Mouse (Mus musculus) inflammation-experienced regulatory T-cells, adult 6 months (primary cell): ENCODE measurements around the gene Ss18l2. TPM values are rescaled to one million over a fixed set of nuclear protein-coding genes. Genes with fewer than 3 reads are reported as not detected.

Experiments used
- ATAC-seq: one replicate; pipeline ENCODE4 v1.8.0; 2017
- polyA plus RNA-seq, 3 experiments: library from polyadenylated mRNA; unstranded; fragments of 100-300 nt; shearing (Covaris generic); gene quantifications; one replicate each; pipeline ENCODE4 v1.2.1; 2017

Gene Ss18l2
- polyA plus RNA-seq, 3 experiments from 2014 or later, result 45.5 to 68.0 (median 63.4) TPM

DNA sequence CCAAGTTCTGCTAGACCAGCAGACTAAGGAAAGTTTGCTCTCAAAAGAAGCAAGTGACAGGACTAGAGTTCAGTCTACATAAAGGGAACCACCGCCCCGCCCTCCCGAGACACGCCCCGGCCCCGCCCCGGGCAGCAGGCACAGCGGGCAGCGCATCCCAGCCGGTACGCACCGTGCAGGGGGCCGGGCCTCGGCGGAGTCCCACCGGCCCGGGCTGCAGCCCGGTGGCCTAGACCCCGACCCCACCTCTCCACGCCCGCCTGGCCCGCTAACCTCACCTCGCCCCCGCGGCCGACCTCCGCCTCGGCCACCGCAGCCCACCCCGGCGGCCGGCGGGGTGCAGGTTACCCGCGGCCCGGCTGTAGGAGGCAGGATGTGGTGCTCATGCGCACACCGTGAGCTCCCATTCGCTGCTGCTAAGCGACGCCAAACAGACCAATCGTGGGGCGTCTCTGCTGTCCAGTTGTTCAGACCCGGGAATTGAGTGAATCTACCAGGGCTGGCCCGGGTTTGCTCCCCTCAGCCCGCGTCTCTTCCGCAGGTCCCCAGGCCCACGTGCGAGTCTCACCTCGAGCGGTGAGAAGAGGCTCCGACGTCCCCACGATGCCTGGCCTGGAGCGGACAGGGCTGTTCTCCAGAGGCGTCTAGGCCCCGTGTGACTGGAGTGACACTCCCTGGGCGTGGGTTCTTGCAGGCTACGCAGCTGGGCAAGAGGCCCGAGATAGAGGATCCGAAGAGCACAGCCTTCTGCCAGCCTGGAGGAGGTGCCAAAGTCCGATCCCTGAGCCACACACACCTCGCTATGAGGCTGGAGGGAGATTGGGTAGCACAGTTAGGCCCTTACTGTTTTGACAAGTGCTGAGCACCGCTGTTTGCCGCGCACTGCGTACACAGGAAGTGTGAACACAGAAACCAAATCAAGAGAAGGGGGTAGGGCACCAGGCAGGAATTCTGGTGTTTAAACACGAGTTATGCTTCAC, 5.2 kb upstream of the Ss18l2 start, which contains the start of gene Sec22c:
Gene Sec22c (minus strand): TSS at position 845 of the 980 bp plus-strand sequence.
- peak; percentile 81 for ATAC-seq

DNA sequence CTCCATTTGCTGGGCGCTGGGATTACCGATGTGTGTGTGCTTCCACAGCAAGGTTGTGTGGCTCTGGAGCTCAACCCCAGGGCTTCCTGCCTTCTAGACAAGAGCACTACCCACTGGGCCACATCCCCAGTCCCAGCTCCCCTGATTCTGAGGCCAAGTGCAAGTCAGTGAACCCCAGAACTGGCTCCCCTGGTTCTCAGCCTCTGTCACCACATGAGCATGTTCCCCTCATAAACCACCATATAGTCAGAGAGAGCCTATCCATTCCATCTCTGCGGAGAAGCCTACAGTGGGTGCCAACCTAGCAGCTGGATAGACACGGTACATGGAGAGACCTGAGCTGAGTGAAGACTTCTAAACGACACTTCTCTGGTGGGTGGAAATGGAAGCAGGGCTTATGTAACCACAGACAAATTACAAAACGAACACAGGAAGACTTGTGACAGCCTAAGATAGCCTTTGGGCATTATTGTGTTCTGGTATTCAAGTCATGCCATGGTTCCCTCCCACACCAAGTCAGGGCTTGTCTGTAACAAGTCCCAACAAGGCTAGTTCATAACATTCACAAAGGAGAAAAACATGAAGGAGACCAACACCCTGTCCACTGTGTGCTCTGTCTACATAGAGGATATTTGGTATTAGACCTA, 4.0 kb upstream of the Ss18l2 start:
- no peak for ATAC-seq

DNA sequence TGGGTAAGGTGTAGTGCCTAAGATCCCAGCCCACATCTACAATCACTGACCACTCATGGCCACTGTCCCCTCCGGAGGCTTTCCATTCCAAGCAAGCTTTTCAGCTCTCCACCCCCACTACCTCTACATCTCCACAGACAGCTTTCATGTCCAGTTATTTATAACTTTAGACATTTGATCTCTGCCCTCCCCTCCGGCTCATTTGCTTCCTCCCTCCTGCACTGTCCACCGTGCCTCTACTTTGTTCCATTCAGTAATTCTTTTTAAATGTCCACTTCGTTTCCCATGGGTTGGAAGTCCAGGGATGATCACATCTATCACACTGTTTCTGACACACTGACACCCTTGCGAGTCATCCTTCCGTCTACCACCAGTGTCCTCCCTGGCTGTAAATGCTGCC, 2.3 kb upstream of the Ss18l2 start:
- no peak for ATAC-seq

- no peak for ATAC-seq
These were observed 1.3 kb upstream of the Ss18l2 start for GRCm38 (mm10) chr9:121708506-121709486.

DNA sequence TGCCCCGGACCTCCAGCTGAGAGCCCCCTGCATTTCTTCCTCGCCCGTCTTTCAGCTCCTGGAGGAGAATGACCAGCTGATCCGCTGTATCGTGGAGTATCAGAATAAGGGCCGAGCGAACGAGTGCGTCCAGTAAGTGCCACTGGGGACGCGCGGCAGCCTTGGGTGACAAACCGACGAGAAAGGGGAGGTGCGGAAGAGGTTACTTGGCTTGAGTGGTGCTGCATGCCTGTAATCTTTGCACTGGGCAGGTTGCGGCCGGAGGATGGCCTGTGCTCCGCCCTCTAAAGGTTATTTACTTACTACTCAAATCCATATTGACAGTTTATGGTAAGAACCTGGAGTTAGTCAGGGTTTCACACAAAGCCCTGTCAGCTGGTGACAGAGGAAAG, 451 bp downstream of the Ss18l2 start:
- ATAC-seq, result peak; percentile 19

DNA sequence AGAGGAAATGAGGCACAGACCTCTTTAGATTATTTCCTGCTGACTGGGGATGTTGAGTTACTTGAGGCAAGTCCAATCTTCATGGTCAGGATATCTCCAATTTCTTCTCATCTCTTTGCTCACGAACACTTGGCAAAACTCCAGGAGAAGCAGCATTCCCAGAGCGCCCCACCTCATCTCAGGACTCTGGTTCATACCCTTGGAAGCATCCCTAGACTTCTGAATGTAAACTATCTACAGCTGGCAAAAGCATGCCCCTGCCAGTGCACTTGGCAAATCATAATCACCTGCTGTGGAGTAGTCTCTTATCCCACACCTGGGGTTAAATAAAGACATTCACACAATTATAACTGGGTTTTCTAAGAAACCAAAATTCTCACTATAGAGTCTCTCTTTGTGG, 6.9 kb downstream of the Ss18l2 start:
- ATAC-seq, result no peak

DNA sequence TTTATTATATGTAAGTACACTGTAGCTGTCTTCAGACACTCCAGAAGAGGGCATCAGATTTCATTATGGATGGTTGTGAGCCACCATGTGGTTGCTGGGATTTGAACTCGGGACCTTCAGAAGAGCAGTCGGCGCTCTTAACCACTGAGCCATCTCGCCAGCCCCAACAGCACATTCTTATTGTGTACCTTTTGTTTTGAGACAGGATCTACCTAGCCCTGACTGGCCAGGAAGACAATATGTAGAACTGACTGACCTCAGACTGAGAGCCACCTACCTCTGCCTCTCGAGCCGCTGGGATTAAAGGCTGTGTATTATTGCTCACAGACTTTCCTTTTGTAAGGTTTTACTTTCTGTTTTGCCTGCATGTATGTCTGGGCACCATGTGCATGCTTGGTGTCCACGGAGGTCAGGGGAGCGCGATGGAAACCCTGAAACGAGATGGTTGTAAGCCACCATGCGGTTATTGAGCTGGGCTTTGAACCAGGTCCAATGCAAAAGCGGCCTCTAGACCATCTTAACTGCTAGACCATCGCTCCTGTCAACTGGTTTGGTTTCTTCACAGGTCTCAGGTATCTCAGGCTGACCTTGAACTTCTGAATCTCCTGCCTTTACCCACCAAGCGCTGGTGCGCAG, 8.1 kb downstream of the Ss18l2 start:
- peak; percentile 32 for ATAC-seq

DNA sequence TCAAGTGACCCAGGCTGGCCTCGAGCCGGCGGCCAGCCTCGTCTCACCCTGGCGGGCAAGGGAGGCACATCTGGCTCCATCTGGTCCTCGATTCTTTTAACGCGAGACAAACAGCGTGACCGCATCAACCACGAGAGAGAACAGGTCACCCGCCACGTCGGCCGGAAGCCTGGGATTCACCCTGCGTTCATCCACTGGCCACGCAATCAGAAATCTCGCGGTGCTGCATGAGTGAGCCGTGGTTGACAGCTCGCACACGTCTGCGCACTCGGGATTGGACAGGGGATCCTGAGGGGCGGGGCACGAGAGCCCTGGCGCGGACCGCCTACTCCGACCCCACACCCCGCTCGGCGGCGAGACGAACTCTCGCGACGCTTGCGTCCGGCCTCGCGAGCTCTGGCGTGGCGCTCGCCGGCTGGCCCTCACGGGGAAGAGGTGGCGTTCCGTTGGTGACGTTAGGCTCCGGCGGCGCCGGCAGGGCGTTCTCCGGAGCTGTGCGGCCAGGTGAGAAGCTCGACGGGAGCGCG, 8.7 kb downstream of the Ss18l2 start, which contains the start of gene Nktr:
Gene Nktr (plus strand): TSS at position 378 of the 527 bp plus-strand sequence.
- peak; percentile 89 for ATAC-seq

DNA sequence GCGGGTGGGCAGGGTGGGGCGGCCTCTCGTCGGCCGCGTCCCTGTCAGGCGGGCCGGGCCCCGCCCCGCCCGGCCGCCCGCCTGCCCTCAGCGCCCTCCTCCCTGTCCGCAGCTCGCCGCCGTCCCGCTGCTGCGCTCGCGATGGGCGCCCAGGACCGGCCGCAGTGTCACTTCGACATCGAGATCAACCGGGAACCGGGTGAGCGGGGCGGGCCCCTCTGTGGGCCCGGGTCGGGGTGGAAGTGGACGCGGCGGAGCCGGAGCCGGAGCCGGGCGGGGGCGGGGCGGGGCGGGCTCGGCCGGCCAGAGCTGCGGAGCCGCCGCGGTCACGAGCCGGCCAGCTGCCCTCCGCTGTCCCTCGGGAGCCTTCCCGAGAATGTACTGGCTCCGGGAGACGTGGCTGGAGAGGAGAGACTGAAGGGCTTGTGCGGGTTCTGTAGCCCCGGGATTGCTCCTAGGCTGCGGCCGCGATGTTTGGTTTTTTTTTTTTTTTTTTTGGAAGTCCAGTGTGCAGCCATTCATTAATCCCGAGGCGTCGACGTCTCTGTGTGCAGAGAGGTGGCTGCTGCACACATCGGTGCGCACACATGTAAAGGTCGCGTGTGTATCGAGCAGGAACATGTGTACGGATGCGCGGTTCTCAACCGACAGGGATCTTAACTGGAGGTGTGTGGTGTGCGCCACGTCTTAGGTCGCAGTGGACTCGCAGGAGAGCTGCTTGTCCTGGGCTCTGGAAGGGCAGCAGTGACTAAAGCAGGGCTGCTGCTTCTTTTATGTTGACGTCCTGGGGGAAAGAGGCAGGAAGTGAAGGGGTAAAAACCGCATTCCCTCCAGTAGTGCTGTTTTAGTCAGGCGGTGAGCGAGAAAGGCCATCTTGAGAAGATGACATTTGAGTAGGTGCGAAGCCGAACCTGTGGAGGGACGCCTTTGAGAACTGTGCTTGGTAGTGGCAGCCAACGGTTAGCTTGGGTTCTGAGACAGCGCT, 9.5 kb downstream of the Ss18l2 start:
- peak; percentile 33 for ATAC-seq

GRCm38 (mm10) chr9:121740490-121740889, 30.4 kb downstream of the Ss18l2 start:
- ATAC-seq, result no peak

GRCm38 (mm10) chr9:121741168-121741567, 31.0 kb downstream of the Ss18l2 start:
- peak; percentile 58 for ATAC-seq

DNA sequence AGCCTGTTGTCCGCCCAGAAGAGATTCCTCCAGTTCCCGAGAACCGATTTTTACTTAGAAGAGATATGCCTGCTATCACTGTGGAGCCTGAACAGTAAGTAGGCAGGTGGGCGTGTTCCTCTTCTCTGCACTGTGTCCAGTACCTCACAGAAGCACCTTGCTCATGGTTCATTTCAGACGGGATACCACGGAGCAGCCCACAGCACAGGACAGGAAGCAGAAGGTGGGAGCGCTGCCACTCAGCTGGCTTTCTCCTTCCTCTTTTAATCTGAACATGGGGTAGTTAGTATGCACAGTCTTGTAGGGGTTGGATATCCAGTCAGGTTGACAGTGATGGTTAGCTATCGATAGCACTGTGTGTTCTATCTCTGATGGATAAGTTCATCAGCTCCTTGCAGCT, 33.9 kb downstream of the Ss18l2 start:
- ATAC-seq, result no peak

DNA sequence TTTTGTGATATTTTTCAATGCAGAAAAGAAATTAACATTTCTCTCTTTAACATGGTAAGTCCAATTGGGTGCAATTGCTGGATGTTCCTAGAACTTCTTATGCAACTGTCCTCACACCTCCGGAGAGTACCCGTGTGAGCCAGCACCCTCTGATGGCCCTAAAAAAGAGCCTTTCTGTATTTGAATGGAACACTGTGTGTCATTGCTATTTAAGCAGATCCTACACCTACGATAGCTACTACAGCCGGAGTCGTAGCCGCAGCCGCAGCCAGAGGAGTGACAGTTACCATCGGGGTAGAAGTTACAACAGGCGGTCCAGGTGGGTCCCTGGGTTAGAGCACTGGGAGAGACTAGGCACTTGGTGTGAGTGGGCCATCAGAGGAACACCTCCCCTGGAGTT, 42.6 kb downstream of the Ss18l2 start:
- no peak for ATAC-seq

- no peak for ATAC-seq
These were observed 44.5 kb downstream of the Ss18l2 start for GRCm38 (mm10) chr9:121754624-121755023.

- no peak for ATAC-seq
These were observed 46.7 kb downstream of the Ss18l2 start for GRCm38 (mm10) chr9:121756785-121757184.

GRCm38 (mm10) chr9:121757432-121757831, 47.3 kb downstream of the Ss18l2 start:
- ATAC-seq, result peak; percentile 51

- ATAC-seq, result no peak
These were observed 48.0 kb downstream of the Ss18l2 start for GRCm38 (mm10) chr9:121757835-121758814.

DNA sequence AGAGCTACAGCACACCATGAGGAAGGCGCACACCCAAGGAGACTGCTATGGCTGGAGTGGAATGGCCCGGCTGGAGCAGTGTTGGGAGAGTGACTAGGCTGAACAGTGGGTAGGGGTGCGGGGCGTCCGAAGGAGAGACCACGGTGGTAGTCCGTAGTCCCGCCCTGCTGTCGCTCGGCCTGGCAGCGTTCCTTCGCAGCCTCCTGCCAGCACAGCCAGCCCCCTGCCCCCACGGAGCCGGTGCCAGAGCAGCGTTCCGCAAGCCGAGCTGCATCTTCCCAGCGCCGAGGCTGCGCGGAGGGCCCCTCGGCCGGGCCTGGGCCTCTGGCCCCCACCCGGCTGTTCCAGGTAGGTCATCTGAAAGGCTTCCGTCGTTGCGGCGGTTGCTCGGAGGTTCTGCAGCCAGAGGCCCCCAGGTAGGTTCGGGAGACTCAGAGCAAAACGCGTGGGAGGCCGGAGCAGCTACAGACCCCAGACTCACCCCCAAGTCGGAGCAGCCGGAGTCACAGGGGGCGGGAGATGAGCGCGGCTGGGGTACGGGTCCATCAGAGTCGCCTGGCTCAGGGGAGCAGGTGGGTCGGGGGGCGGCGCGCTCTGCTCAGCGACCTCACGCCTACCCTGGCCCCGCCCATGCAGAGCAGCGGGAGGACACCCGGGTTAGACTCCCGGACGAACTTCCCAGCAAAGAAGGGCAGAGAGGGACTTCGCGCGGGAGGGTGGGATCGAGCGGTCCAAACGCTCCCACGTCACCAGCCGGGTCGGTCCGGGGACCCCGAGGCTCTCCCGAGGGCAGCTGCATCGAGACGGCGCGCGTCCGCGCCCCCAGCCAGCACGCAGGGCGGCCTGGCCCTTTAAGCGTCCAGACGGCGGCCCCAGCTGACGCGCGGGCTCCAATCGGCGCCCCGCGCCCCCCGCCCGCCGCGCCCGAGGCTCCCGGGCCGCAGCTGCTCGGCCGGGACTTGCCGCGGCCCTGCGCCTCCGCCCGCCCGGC, 49.3 kb downstream of the Ss18l2 start, which contains the start of gene Zfp651:
Gene Zfp651 (plus strand): TSS at position 240 of the 991 bp plus-strand sequence.
- ATAC-seq, result no peak
